Mouse (Mus musculus) MEL (cell line): ENCODE measurements around the gene Olfr643. TPM values are rescaled to one million over a fixed set of nuclear protein-coding genes. Genes with fewer than 3 reads are reported as not detected.

ENCODE experiments used
- DNase-seq: peaks from one replicate; pipeline ENCODE4 v3.0.0; 2011; ENCODE audit warnings: low read depth, low spot score
- H3K27ac ChIP-seq: 2 replicates; pipeline ENCODE4 v1.5.1; 2012; ENCODE audit warnings: low read depth, mild to moderate bottlenecking, control low read depth, low read length, moderate library complexity; ENCODE audit not compliant: control insufficient read depth
- H3K27me3 ChIP-seq, 2 experiments: fragments of 150-350 bp in 1 of 2; sonication (generic) in 1 of 2; 2 replicates each; pipeline ENCODE4 v1.6.1; 2012; ENCODE audit warnings: low read length in 2 of 2, mild to moderate bottlenecking in 2 of 2, improper control_type of control experiment in 1 of 2, moderate library complexity in 1 of 2; ENCODE audit not compliant: insufficient read depth in 2 of 2, control insufficient read depth in 1 of 2
- H3K36me3 ChIP-seq, 2 experiments: 2 replicates each; pipeline ENCODE4 v1.6.1; 2012 to 2014; ENCODE audit warnings: low read length in 2 of 2, improper control_type of control experiment in 1 of 2, inconsistent platforms in 1 of 2, mild to moderate bottlenecking in 1 of 2; ENCODE audit not compliant: insufficient read depth in 2 of 2, control insufficient read depth in 1 of 2
- H3K4me1 ChIP-seq, 2 experiments: fragments of 150-350 bp in 1 of 2; sonication (generic) in 1 of 2; 2 replicates each; pipeline ENCODE4 v1.6.1; 2012; ENCODE audit warnings: low read length in 2 of 2, improper control_type of control experiment in 1 of 2, mild to moderate bottlenecking in 1 of 2; ENCODE audit not compliant: insufficient read depth in 2 of 2, control insufficient read depth in 1 of 2
- H3K4me3 ChIP-seq, 2 experiments: fragments of 150-350 bp in 1 of 2; sonication (generic) in 1 of 2; 2 replicates each; pipeline ENCODE4 v1.5.1; 2012; ENCODE audit warnings: low read depth in 2 of 2, low read length in 2 of 2, mild to moderate bottlenecking in 2 of 2, moderate library complexity in 2 of 2, control low read depth in 1 of 2, improper control_type of control experiment in 1 of 2; ENCODE audit not compliant: control insufficient read depth in 1 of 2, insufficient read depth in 1 of 2
- H3K79me2 ChIP-seq: 2 replicates; pipeline ENCODE4 v1.6.1; 2012; ENCODE audit warnings: mild to moderate bottlenecking, low read length, moderate library complexity; ENCODE audit not compliant: control insufficient read depth, poor library complexity, insufficient read depth
- H3K9ac ChIP-seq: 2 replicates; pipeline ENCODE4 v1.6.1; 2012; ENCODE audit warnings: low read depth, mild to moderate bottlenecking, control low read depth, low read length, moderate library complexity; ENCODE audit not compliant: control insufficient read depth, poor library complexity, severe bottlenecking
- H3K9me3 ChIP-seq: fragments of 150-350 bp; sonication (generic); replicated peaks from 2 replicates; pipeline ENCODE4 v1.6.1; 2012; ENCODE audit warnings: mild to moderate bottlenecking, low read length, improper control_type of control experiment, moderate library complexity; ENCODE audit not compliant: insufficient read depth
- BHLHE40 ChIP-seq: IDR thresholded peaks from 2 replicates; pipeline ENCODE4 v1.6.1; 2012; ENCODE audit warnings: low read depth, mild to moderate bottlenecking, inconsistent platforms, low read length, improper control_type of control experiment, borderline replicate concordance
- CHD1 ChIP-seq: IDR thresholded peaks from 2 replicates; pipeline ENCODE4 v1.6.1; 2012; ENCODE audit warnings: low read depth, mild to moderate bottlenecking, inconsistent platforms, low read length, improper control_type of control experiment
- CHD2 ChIP-seq: IDR thresholded peaks from 2 replicates; pipeline ENCODE4 v1.6.1; 2011; ENCODE audit warnings: low read length, improper control_type of control experiment
- CTCF ChIP-seq, 3 experiments: IDR thresholded peaks in 2 of 3; conservative IDR thresholded peaks in 1 of 3; 2 replicates each; pipeline ENCODE4 v1.5.1; 2011 to 2012; ENCODE audit warnings: low read length in 3 of 3, low read depth in 2 of 3, mild to moderate bottlenecking in 2 of 3, improper control_type of control experiment in 1 of 3, inconsistent platforms in 1 of 3, mixed read lengths in 1 of 3, moderate library complexity in 1 of 3; ENCODE audit not compliant: control insufficient read depth in 1 of 3, insufficient read depth in 1 of 3, poor library complexity in 1 of 3, severe bottlenecking in 1 of 3
- ETS1 ChIP-seq: IDR thresholded peaks from 2 replicates; pipeline ENCODE4 v1.6.1; 2012; ENCODE audit warnings: low read depth, mild to moderate bottlenecking, inconsistent platforms, low read length, improper control_type of control experiment, moderate library complexity
- GATA1 ChIP-seq: IDR thresholded peaks from 2 replicates; pipeline ENCODE4 v1.6.1; 2011; ENCODE audit warnings: low read depth, low read length, improper control_type of control experiment
- JUND ChIP-seq: IDR thresholded peaks from 2 replicates; pipeline ENCODE4 v1.6.1; 2011; ENCODE audit warnings: low read depth, mild to moderate bottlenecking, improper control_type of control experiment, low read length
- KAT2A ChIP-seq: conservative IDR thresholded peaks from 2 replicates; pipeline ENCODE4 v1.6.1; 2012; ENCODE audit warnings: low read depth, low read length, improper control_type of control experiment, inconsistent platforms
- MAX ChIP-seq: IDR thresholded peaks from 2 replicates; pipeline ENCODE4 v1.6.1; 2011; ENCODE audit warnings: low read length, improper control_type of control experiment
- MAZ ChIP-seq: IDR thresholded peaks from 2 replicates; pipeline ENCODE4 v1.6.1; 2012; ENCODE audit warnings: low read depth, mild to moderate bottlenecking, inconsistent platforms, low read length, improper control_type of control experiment
- MEF2A ChIP-seq: IDR thresholded peaks from 2 replicates; pipeline ENCODE4 v1.6.1; 2014; ENCODE audit warnings: low read depth, mild to moderate bottlenecking, inconsistent platforms, low read length, improper control_type of control experiment; ENCODE audit not compliant: poor library complexity, insufficient replicate concordance, severe bottlenecking; ENCODE audit errors: extremely low read depth
- POLR2AphosphoS2 ChIP-seq: IDR thresholded peaks from 2 replicates; pipeline ENCODE4 v1.6.1; 2011; ENCODE audit warnings: low read length, improper control_type of control experiment
- POLR2AphosphoS5 ChIP-seq: IDR thresholded peaks from 2 replicates; pipeline ENCODE4 v1.6.1; 2012; ENCODE audit warnings: low read depth, borderline replicate concordance, mild to moderate bottlenecking, inconsistent platforms, low read length, moderate library complexity, mixed read lengths
- RAD21 ChIP-seq: IDR thresholded peaks from 2 replicates; pipeline ENCODE4 v1.6.1; 2011; ENCODE audit warnings: mild to moderate bottlenecking, low read depth, low read length, improper control_type of control experiment
- SIN3A ChIP-seq: IDR thresholded peaks from 2 replicates; pipeline ENCODE4 v1.6.1; 2012; ENCODE audit warnings: low read length, improper control_type of control experiment, inconsistent platforms
- TBP ChIP-seq: IDR thresholded peaks from 2 replicates; pipeline ENCODE4 v1.8.0; 2011; ENCODE audit warnings: low read depth, low read length, improper control_type of control experiment
- TCF12 ChIP-seq: IDR thresholded peaks from 2 replicates; pipeline ENCODE4 v1.6.1; 2014; ENCODE audit warnings: low read depth, mild to moderate bottlenecking, inconsistent platforms, low read length, improper control_type of control experiment, moderate library complexity
- UBTF ChIP-seq: IDR thresholded peaks from 2 replicates; pipeline ENCODE4 v1.6.1; 2012; ENCODE audit warnings: low read depth, mild to moderate bottlenecking, inconsistent platforms, low read length, improper control_type of control experiment, moderate library complexity, borderline replicate concordance; ENCODE audit not compliant: insufficient read depth
- ZMIZ1 ChIP-seq: IDR thresholded peaks from 2 replicates; pipeline ENCODE4 v1.6.1; 2012; ENCODE audit warnings: low read depth, mild to moderate bottlenecking, inconsistent platforms, low read length, improper control_type of control experiment, moderate library complexity
- ZNF384 ChIP-seq: IDR thresholded peaks from 2 replicates; pipeline ENCODE4 v1.6.1; 2012; ENCODE audit warnings: low read depth, mild to moderate bottlenecking, inconsistent platforms, low read length, improper control_type of control experiment
- polyA plus RNA-seq, 2 experiments: library from polyadenylated mRNA; stranded (reverse) in 1 of 2; unstranded in 1 of 2; fragments of >175 nt in 1 of 2; fragments of >200 nt in 1 of 2; gene quantifications; 2 replicates each; pipeline versions ENCODE4 v1.2.1 to v1.2.4; 2012; ENCODE audit warnings: low replicate concordance in 2 of 2, low read depth in 1 of 2; ENCODE audit not compliant: insufficient read length in 2 of 2, insufficient read depth in 1 of 2, missing spikeins in 1 of 2
- total RNA-seq: library from RNA; depleted of rRNA; stranded (reverse); fragments of 300-350 nt; gene quantifications from 2 replicates; pipeline ENCODE4 v1.2.3, GENCODE M21; 2012

Olfr643 gene
- total and polyA plus RNA-seq, 3 experiments = not detected

DNA sequence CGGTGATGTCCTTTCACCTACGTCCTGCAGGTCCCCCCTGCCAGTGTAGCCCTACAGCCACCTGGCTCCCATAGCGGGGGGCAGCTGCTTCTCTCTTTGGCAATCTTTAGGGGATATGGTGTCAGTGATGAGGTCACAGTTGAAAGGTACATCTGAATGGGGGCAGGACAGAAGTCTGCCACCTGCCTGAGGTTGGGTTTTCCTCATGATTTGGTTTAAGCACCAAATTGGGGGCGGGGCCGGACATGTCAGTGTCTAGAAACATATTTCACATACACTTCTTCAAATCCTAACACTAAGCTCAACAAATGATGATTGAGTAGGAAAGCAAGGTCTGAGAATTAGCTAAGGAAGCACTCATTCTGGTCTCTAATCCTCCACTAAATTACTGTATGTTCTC lies 7.5 kb downstream of the Olfr643 start, which contains the start of gene Ubqln5:
TSS of gene Ubqln5 (minus strand) at position 101 of the 400 bp plus-strand sequence.
- Histone ChIP-seq H3K27me3 (no peaks in the 10 kb centered on the region), H3K36me3 (no peaks in the 10 kb centered on the region), H3K9ac (no peak within 1 kb of the TSS), H3K4me1 (no peaks in the 10 kb centered on the region), H3K27ac (no peak within 1 kb of the TSS), H3K4me3 (no peak within 1 kb of the TSS), H3K9me3 (no peaks in the 10 kb centered on the region), H3K79me2 (no peaks in the 10 kb centered on the region)
- no peak for DNase-seq
- no peak for TF ChIP-seq SIN3A
- no peak for TF ChIP-seq ZNF384
- TF ChIP-seq ETS1 = no peak
- no peak for TF ChIP-seq TCF12
- no peak for TF ChIP-seq UBTF
- no peak for TF ChIP-seq MEF2A
- no peak for TF ChIP-seq CTCF (IDR thresholded peaks at IDR 0.05 in 2 of 3, conservative IDR thresholded peaks at IDR 0.05 in 1 of 3; ENCODE audit: control insufficient read depth in 1 of 3, insufficient read depth in 1 of 3, low read depth in 2 of 3, low read length in 3 of 3, poor library complexity in 1 of 3, severe bottlenecking in 1 of 3)
- TF ChIP-seq CHD2 = no peak
- no peak for TF ChIP-seq POLR2AphosphoS2
- no peak for TF ChIP-seq BHLHE40
- no peak for TF ChIP-seq CHD1
- no peak for TF ChIP-seq TBP
- TF ChIP-seq JUND = no peak
- TF ChIP-seq MAX = no peak
- no peak for TF ChIP-seq MAZ
- no peak for TF ChIP-seq GATA1

GRCm38 (mm10) chr7:104104757-104104972 lies 32.5 kb downstream of the Olfr643 start, which contains the start of gene Olfr646:
Olfr646 (plus strand) TSS chr7:104104873.
- Histone ChIP-seq H3K27me3 (no peaks in the 10 kb centered on the region), H3K36me3 (no peaks in the 10 kb centered on the region), H3K27ac (no peak within 1 kb of the TSS), H3K4me1 (peaks cover 0 to 4% of the 10 kb centered on the region in 2 experiments; a peak in 1 of 4 replicates), H3K9ac (no peak within 1 kb of the TSS), H3K9me3 (no peaks in the 10 kb centered on the region), H3K4me3 (no peak within 1 kb of the TSS), H3K79me2 (no peaks in the 10 kb centered on the region)
- TF ChIP-seq POLR2AphosphoS5 (no peak), KAT2A (no peak), RAD21 (no peak), GATA1 (no peak), POLR2AphosphoS2 (no peak), ZMIZ1 (no peak), SIN3A (no peak)
- no peak for DNase-seq
